Mouse (Mus musculus) myocyte (in vitro differentiated cells): ENCODE measurements around the gene Stac2. TPM values are rescaled to one million over a fixed set of nuclear protein-coding genes. Genes with fewer than 3 reads are reported as not detected.

Source experiments
- H3K27me3 ChIP-seq: one replicate; pipeline ENCODE4 v1.6.1; 2011; ENCODE audit not compliant: control insufficient read depth, insufficient read depth, insufficient read length
- H3K36me3 ChIP-seq: one replicate; pipeline ENCODE4 v1.6.1; 2011; ENCODE audit not compliant: control insufficient read depth, insufficient read depth
- H3K4me2 ChIP-seq: one replicate; pipeline ENCODE4 v1.6.1; 2011; ENCODE audit warnings: low read depth, control low read depth
- H3K4me3 ChIP-seq: one replicate; pipeline ENCODE4 v1.5.1; 2011; ENCODE audit warnings: mild to moderate bottlenecking, control low read depth, moderate library complexity
- H3K79me2 ChIP-seq: one replicate; pipeline ENCODE4 v1.6.1; 2011; ENCODE audit not compliant: control insufficient read depth, insufficient read depth
- H3ac ChIP-seq: one replicate; pipeline ENCODE4 v1.6.1; 2011; ENCODE audit not compliant: control insufficient read depth, insufficient read length
- CEBPB ChIP-seq: IDR thresholded peaks from 2 replicates; pipeline ENCODE4 v1.6.1; 2011; ENCODE audit warnings: mild to moderate bottlenecking, moderate library complexity; ENCODE audit not compliant: poor library complexity, insufficient read depth, severe bottlenecking
- E2F4 ChIP-seq: IDR thresholded peaks from one replicate; pipeline ENCODE4 v1.6.1; 2011; ENCODE audit warnings: mild to moderate bottlenecking, control low read depth, moderate library complexity; ENCODE audit not compliant: insufficient read depth
- MAX ChIP-seq: IDR thresholded peaks from one replicate; pipeline ENCODE4 v1.6.1; 2011; ENCODE audit warnings: low read depth, mild to moderate bottlenecking, control low read depth
- MYOD1 ChIP-seq, 3 experiments: IDR thresholded peaks; one replicate each; pipeline ENCODE4 v1.6.1; 2011; ENCODE audit warnings: control low read depth in 2 of 3, low read depth in 2 of 3, mild to moderate bottlenecking in 2 of 3, moderate library complexity in 1 of 3; ENCODE audit not compliant: insufficient read length in 2 of 3, control insufficient read depth in 1 of 3
- MYOG ChIP-seq, 3 experiments: IDR thresholded peaks; one replicate each; pipeline ENCODE4 v1.6.1; 2011; ENCODE audit warnings: control low read depth in 2 of 3, low read depth in 2 of 3, mild to moderate bottlenecking in 2 of 3; ENCODE audit not compliant: insufficient read length in 2 of 3, control insufficient read depth in 1 of 3, insufficient read depth in 1 of 3
- POLR2A ChIP-seq: IDR thresholded peaks from one replicate; pipeline ENCODE4 v1.6.1; 2011; ENCODE audit warnings: low read depth, mild to moderate bottlenecking, control low read depth, moderate library complexity; ENCODE audit not compliant: insufficient read length
- POLR2AphosphoS2 ChIP-seq: IDR thresholded peaks from one replicate; pipeline ENCODE4 v1.6.1; 2011; ENCODE audit warnings: low read depth, control low read depth; ENCODE audit not compliant: insufficient read length
- REST ChIP-seq: IDR thresholded peaks from one replicate; pipeline ENCODE4 v1.6.1; 2011; ENCODE audit warnings: mild to moderate bottlenecking, control low read depth, moderate library complexity; ENCODE audit not compliant: insufficient read depth, insufficient read length
- SRF ChIP-seq: IDR thresholded peaks from one replicate; pipeline ENCODE4 v1.6.1; 2011; ENCODE audit warnings: low read depth; ENCODE audit not compliant: control insufficient read depth, insufficient read length
- TCF12 ChIP-seq: IDR thresholded peaks from one replicate; pipeline ENCODE4 v1.6.1; 2011; ENCODE audit warnings: mild to moderate bottlenecking, control low read depth; ENCODE audit not compliant: poor library complexity, insufficient read depth, severe bottlenecking
- USF1 ChIP-seq: IDR thresholded peaks from one replicate; pipeline ENCODE4 v1.6.1; 2011; ENCODE audit warnings: low read depth, mild to moderate bottlenecking, control low read depth, moderate library complexity
- polyA plus RNA-seq: library from polyadenylated mRNA; unstranded; fragments of >200 nt; fragmentation: generic; extraction: Trizol; gene quantifications from one replicate; pipeline ENCODE4 v1.2.1, GENCODE M21; 2012; ENCODE audit warnings: missing spikeins

Stac2 gene
- polyA plus RNA-seq, 1 experiment: 41.7 TPM

DNA sequence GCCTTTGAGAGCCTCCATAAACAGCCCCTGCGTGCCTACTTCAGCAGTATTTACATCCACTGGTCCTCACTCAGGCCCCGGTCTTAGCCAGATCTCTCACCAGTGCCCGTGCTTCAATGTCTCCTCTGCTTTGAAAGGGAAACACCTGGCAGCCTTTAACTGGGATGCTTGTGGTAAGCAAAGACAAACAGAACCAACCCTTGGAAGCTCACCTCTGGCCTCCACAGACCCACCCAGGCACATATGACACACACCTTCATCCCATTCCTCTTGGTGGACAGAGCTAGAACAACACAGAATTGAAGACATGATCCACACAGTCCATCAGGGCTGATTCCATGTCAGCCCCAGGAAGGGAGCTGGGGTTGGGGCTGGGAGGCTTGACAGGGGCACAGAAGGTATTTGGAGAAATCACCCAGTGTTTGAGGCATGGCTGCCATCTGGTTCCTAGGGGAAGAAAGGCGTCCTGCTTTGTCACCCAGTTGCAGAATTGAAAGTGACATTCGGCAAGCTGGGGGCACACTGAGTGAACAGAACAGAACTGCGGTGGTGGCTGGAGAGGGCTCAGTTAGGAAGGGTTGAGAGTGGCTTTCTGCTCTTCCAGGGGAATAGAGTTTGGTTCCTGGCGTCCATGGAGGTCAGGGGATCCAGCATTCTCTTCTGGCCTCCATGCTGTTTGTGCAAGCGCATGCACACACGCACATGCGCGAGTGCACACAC, 55.0 kb downstream of the Stac2 start:
- no peak overlapping the region for H3K4me3 ChIP-seq
- no peak for TF ChIP-seq MYOG (IDR thresholded peaks at IDR 0.05; ENCODE audit: control insufficient read depth in 1 of 3, insufficient read depth in 1 of 3, insufficient read length in 2 of 3, low read depth in 2 of 3)
- TF ChIP-seq MYOD1 (IDR thresholded peaks at IDR 0.05; ENCODE audit: control insufficient read depth in 1 of 3, insufficient read length in 2 of 3, low read depth in 2 of 3): no peak
- peak; percentile 37 for TF ChIP-seq POLR2AphosphoS2
- no peak for TF ChIP-seq MAX
- TF ChIP-seq USF1: no peak
- no peaks in the 10 kb centered on the region for H3K36me3 ChIP-seq
- no peak overlapping the region for H3ac ChIP-seq
- no peak overlapping the region for H3K4me2 ChIP-seq
- no peaks in the 10 kb centered on the region for H3K27me3 ChIP-seq
- H3K79me2 ChIP-seq: no peaks in the 10 kb centered on the region

DNA sequence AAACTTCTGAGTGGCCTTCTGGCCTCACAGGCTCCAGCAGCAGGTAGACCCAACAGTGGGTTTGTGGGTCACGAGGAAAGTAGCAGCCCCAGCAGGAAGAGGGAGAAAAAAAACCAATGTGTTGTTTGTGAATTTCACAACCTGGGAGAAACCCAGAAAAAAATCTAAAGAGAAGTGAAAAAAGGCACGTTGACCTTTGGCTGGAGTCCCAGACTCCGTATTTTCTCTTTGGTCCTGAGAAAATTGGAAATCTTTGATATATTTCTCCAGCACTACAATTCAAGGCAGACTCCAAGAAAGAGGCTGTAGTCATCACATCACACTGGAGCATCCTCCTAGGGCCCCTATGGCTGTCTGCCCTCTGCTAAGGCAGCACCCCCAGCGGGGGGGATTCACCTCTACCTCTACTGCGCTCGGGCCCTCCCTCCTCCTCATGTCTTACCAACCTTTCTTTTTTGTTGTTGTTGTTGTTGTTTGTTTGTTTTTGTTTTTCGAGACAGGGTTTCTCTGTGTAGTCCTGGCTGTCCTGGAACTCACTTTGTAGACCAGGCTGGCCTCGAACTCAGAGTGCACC, 55.8 kb downstream of the Stac2 start:
- no peak for TF ChIP-seq E2F4
- TF ChIP-seq USF1: no peak
- TF ChIP-seq SRF: no peak
- TF ChIP-seq MYOD1 (IDR thresholded peaks at IDR 0.05; ENCODE audit: control insufficient read depth in 1 of 3, insufficient read length in 2 of 3, low read depth in 2 of 3): no peak
- TF ChIP-seq POLR2A: no peak
- TF ChIP-seq REST: no peak
- TF ChIP-seq MYOG (IDR thresholded peaks at IDR 0.05; ENCODE audit: control insufficient read depth in 1 of 3, insufficient read depth in 1 of 3, insufficient read length in 2 of 3, low read depth in 2 of 3): no peak
- TF ChIP-seq TCF12: no peak
- TF ChIP-seq CEBPB: no peak
- no peak for TF ChIP-seq POLR2AphosphoS2
- no peak overlapping the region for H3ac ChIP-seq
- H3K27me3 ChIP-seq: no peaks in the 10 kb centered on the region
- H3K4me2 ChIP-seq: no peak overlapping the region
- H3K79me2 ChIP-seq: no peaks in the 10 kb centered on the region
- no peak overlapping the region for H3K4me3 ChIP-seq
- no peaks in the 10 kb centered on the region for H3K36me3 ChIP-seq

DNA sequence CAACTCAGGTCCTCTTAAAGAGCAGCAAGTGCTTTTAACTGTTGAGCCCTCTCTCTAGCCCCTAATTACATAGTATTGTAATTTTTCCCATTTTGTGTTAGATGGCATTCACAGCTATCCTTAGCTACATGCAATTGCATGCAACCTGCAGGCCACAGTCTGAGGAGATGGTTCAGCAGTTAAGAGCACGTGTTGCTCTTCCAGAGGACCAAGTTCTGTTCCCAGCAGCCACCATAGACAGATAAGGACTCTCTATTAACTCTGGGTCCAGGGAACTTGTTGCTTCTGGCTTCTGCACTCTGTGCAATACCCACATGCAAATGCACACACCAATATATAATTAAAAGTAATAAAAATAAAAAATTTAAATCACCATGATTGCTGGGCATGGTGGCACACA, 56.6 kb downstream of the Stac2 start:
- no peaks in the 10 kb centered on the region for H3K27me3 ChIP-seq
- H3K4me2 ChIP-seq: no peak overlapping the region
- TF ChIP-seq POLR2A (no peak), CEBPB (0 out of 2 replicates have a peak, but pooled peaks have one; percentile 25), E2F4 (no peak)
- no peak overlapping the region for H3ac ChIP-seq
- H3K4me3 ChIP-seq: no peak overlapping the region
- H3K36me3 ChIP-seq: no peaks in the 10 kb centered on the region
- H3K79me2 ChIP-seq: no peaks in the 10 kb centered on the region

- H3ac ChIP-seq: no peak within 1 kb of the TSS
- H3K4me2 ChIP-seq: peak within 1 kb of the TSS; percentile 71
- TF ChIP-seq MAX: no peak
- TF ChIP-seq MYOG (IDR thresholded peaks at IDR 0.05; ENCODE audit: control insufficient read depth in 1 of 3, insufficient read depth in 1 of 3, insufficient read length in 2 of 3, low read depth in 2 of 3): peak in 1 of 3 experiments; percentile 29
- peak in 1 of 3 experiments; percentile 8 for TF ChIP-seq MYOD1 (IDR thresholded peaks at IDR 0.05; ENCODE audit: control insufficient read depth in 1 of 3, insufficient read length in 2 of 3, low read depth in 2 of 3)
- peak; percentile 32 for TF ChIP-seq POLR2A
- H3K79me2 ChIP-seq: no peaks in the 10 kb centered on the region
- no peaks in the 10 kb centered on the region for H3K27me3 ChIP-seq
- no peaks in the 10 kb centered on the region for H3K36me3 ChIP-seq
- H3K4me3 ChIP-seq: peak within 1 kb of the TSS; percentile 26
Measured at GRCm38 (mm10) chr11:97995564-97996288, 57.5 kb downstream of the Stac2 start, which contains the start of gene Arl5c. Gene Arl5c (minus strand): TSS chr11:97996181.

DNA sequence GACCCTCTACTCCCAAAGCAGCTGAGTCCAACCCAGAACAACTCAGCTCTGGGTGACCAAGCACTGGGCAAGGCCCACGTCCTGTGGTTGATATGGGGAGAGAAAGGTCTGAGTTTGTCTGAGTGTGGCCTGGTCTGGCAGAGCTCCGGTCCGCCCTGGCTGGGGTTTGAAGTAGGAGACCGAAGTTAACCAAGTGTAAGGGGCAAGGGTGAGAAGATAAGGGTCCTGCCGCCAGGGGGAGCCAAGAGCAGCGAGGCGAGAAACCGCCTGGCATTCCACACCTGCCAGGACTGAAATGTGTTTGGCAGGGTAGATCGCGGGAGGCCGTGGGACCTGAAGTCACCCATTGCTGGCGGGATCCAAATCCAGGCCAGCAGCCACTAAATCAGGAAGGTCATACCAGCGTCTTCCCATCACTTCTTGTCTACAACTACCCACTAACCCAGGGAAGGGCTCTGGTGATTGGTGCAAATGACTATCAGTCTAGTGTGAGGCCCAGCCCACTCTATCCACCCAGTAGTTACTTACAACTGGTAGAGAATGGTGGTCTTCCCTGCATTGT, 58.6 kb downstream of the Stac2 start:
- TF ChIP-seq REST (no peak), USF1 (no peak), E2F4 (no peak), CEBPB (no peak), SRF (no peak), MYOG (IDR thresholded peaks at IDR 0.05; ENCODE audit: control insufficient read depth in 1 of 3, insufficient read depth in 1 of 3, insufficient read length in 2 of 3, low read depth in 2 of 3) (peak in 1 of 3 experiments; percentile 44), POLR2A (no peak), POLR2AphosphoS2 (no peak), MYOD1 (IDR thresholded peaks at IDR 0.05; ENCODE audit: control insufficient read depth in 1 of 3, insufficient read length in 2 of 3, low read depth in 2 of 3) (peak in 2 of 3 experiments; percentile 4 to 55)
- Histone ChIP-seq H3K4me3 (peak overlapping the region; percentile 26), H3K4me2 (peak overlapping the region; percentile 71), H3K36me3 (no peaks in the 10 kb centered on the region), H3K79me2 (no peaks in the 10 kb centered on the region), H3ac (no peak overlapping the region), H3K27me3 (no peaks in the 10 kb centered on the region)
